Mouse (Mus musculus) stomach, embryonic 16.5 days (tissue): ENCODE measurements around the gene Dpf2. TPM values are rescaled to one million over a fixed set of nuclear protein-coding genes. Genes with fewer than 3 reads are reported as not detected.

Experiments used
- ATAC-seq: fragments of 200-750 bp; cut with Nextera tagmentation; 2 replicates; pipeline ENCODE4 v1.8.0; 2017; ENCODE audit warnings: moderate number of reproducible peaks, moderate TSS enrichment; ENCODE audit not compliant: insufficient read depth, low FRiP score
- H3K27ac ChIP-seq: fragments of 300-500 bp; sonication (generic); 2 replicates; pipeline ENCODE4 v1.5.1; 2014; ENCODE audit warnings: low read length
- H3K27me3 ChIP-seq: fragments of 300-500 bp; sonication (generic); 2 replicates; pipeline ENCODE4 v1.6.1; 2014; ENCODE audit warnings: low read length, control low read depth, mixed read lengths; ENCODE audit not compliant: control insufficient read depth, insufficient read depth
- H3K36me3 ChIP-seq: fragments of 300-500 bp; sonication (generic); 2 replicates; pipeline ENCODE4 v1.6.1; 2014; ENCODE audit warnings: low read length; ENCODE audit not compliant: control insufficient read depth, insufficient read depth
- H3K4me1 ChIP-seq: fragments of 300-500 bp; sonication (generic); 2 replicates; pipeline ENCODE4 v1.6.1; 2014; ENCODE audit warnings: low read length, control low read depth, mixed read lengths; ENCODE audit not compliant: control insufficient read depth, insufficient read depth
- H3K4me2 ChIP-seq: fragments of 300-500 bp; sonication (generic); 2 replicates; pipeline ENCODE4 v1.6.1; 2014; ENCODE audit warnings: low read depth, low read length, mixed read lengths
- H3K4me3 ChIP-seq: fragments of 300-500 bp; sonication (generic); replicated peaks from 2 replicates; pipeline ENCODE4 v1.5.1; 2014; ENCODE audit warnings: mild to moderate bottlenecking, low read length
- H3K9ac ChIP-seq: fragments of 300-500 bp; sonication (generic); 2 replicates; pipeline ENCODE4 v1.6.1; 2014; ENCODE audit warnings: low read length
- H3K9me3 ChIP-seq: fragments of 300-500 bp; sonication (generic); replicated peaks from 2 replicates; pipeline ENCODE4 v1.6.1; 2016; ENCODE audit warnings: low read length, control low read depth; ENCODE audit not compliant: control insufficient read depth
- WGBS: fragments of 180-500 bp; shearing (Covaris S2); extraction: QIAGEN DNeasy Blood & Tissue Kit; methylation state at CpG from one replicate; pipeline ENCODE4 v1.1.7; 2014; 5-methylcytosine and 5-hydroxymethylcytosine counted together
- polyA plus RNA-seq: library from polyadenylated mRNA; unstranded; fragments of >200 nt; fragmentation: Nextera tagmentation; extraction: Ambion mirVana; gene quantifications from 2 replicates; pipeline ENCODE4 v1.2.1, GENCODE M21; 2015

Dpf2 gene
- polyA plus RNA-seq, 1 experiment from 2014 or later: 117 TPM

DNA sequence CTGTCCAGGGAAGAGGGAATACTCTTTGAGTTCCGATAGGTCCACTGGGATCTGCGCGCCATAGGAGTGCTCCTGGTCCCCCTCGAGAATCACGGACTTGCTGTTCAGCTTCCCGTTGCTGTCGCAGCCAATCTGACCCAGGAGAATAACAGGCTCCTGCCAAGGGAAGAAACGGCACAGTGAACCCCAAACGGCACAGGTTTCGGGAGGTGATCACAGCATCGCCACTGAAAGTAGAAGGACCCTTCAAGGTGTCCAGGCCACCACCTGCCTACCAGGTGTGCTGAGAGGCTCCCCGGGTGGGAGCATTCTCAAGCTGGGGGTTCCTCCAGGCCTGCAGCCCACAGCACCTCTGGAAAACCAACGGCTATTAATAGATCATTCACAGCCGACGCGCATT lies 38.8 kb upstream of the Dpf2 start:
- 84% methylated on average over 16 of the region's 16 CpGs for WGBS
- Histone ChIP-seq H3K36me3 (0 out of 2 replicates have a peak, but pooled peaks cover 3% of the 10 kb centered on the region), H3K4me3 (no peak overlapping the region), H3K4me2 (no peak overlapping the region), H3K27ac (peak overlapping the region; percentile 31; the same call in 1 of the 2 replicates), H3K4me1 (peaks cover 8% of the 10 kb centered on the region; the same call in 1 of the 2 replicates), H3K9ac (no peak overlapping the region), H3K27me3 (no peaks in the 10 kb centered on the region), H3K9me3 (no peaks in the 10 kb centered on the region)
- no peak for ATAC-seq

DNA sequence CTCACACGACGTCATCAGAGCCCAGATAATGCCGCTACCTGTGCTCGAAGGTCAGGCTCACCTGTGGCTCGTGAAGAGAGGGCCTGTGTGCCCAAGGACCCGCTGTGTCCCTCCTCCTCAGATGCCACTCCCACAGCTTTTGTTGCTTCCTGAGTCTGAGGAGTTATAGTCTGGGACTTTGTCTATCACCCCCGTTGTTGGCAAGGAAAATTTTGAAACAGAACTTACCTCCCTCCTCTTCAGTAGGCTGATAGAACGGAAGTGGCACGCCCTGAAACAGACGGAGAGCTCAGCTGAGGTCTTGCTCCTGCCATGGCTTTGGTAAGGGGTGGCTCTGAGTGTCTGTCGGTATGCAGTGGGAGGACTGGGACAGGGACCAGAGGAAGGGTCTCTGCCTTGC lies 37.4 kb upstream of the Dpf2 start:
- H3K4me1 ChIP-seq: peaks cover 16% of the 10 kb centered on the region
- H3K27me3 ChIP-seq: no peaks in the 10 kb centered on the region
- H3K4me2 ChIP-seq: no peak overlapping the region
- H3K9me3 ChIP-seq: no peaks in the 10 kb centered on the region
- ATAC-seq: no peak
- H3K27ac ChIP-seq: no peak overlapping the region
- H3K36me3 ChIP-seq: 0 out of 2 replicates have a peak, but pooled peaks cover 3% of the 10 kb centered on the region
- WGBS: 87% methylated on average over 11 of the region's 11 CpGs
- no peak overlapping the region for H3K9ac ChIP-seq
- no peak overlapping the region for H3K4me3 ChIP-seq

DNA sequence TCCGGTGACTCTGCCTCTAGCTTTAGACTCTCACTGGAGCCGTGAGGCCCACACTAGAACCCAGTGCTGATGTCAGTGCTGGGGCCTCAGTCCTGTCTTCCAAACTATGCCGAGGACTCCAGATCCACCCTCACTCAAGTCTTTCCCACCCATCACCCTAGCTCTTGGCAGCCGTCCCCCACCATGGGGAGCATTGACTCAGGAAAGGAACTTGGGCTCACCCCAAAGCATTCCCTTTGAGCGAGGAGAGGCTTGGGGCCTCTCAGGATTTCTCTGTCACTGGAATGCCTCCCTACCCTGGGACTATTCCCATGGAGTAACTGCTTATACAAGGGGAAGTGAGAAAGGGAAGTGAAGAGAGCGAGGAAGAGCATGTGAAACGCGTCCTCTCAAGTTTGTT lies 33.1 kb upstream of the Dpf2 start:
- H3K4me2 ChIP-seq: no peak overlapping the region
- peak overlapping the region; percentile 39 for H3K27ac ChIP-seq
- H3K27me3 ChIP-seq: no peaks in the 10 kb centered on the region
- peak; percentile 44; the same call in 1 of the 2 replicates for ATAC-seq
- H3K9ac ChIP-seq: 0 out of 2 replicates have a peak overlapping the region, but pooled peaks have one; percentile 8
- H3K4me1 ChIP-seq: peaks cover 22% of the 10 kb centered on the region
- H3K4me3 ChIP-seq: no peak overlapping the region
- H3K9me3 ChIP-seq: no peaks in the 10 kb centered on the region
- 47% methylated on average over 8 of the region's 8 CpGs for WGBS
- H3K36me3 ChIP-seq: 0 out of 2 replicates have a peak, but pooled peaks cover 3% of the 10 kb centered on the region

DNA sequence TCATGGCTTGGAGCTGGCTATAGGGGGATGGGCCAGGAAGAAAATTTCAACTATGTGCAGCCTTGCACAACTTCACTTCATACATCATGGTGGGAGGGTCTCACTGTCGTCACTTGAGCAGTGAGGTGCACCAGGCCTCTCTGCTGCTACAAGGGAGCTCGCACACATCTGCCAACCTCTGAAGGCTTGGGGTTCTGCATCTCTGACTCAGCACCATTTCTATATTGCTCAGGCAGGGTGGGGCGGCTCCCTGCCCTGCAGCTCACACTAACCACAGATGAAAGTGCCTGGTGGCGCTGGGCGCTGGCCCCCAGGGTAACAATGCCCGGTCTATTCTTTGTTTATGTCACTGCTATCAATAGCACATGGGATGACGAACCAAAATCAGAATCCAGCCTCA lies 32.2 kb upstream of the Dpf2 start:
- no peak overlapping the region for H3K4me2 ChIP-seq
- peaks cover 28% of the 10 kb centered on the region for H3K4me1 ChIP-seq
- H3K27ac ChIP-seq: peak overlapping the region; percentile 39
- H3K27me3 ChIP-seq: no peaks in the 10 kb centered on the region
- no peak overlapping the region for H3K4me3 ChIP-seq
- 60% methylated on average over 7 of the region's 7 CpGs for WGBS
- 0 out of 2 replicates have a peak, but pooled peaks cover 3% of the 10 kb centered on the region for H3K36me3 ChIP-seq
- no peaks in the 10 kb centered on the region for H3K9me3 ChIP-seq
- H3K9ac ChIP-seq: peak overlapping the region; percentile 8; the same call in 1 of the 2 replicates
- ATAC-seq: peak; percentile 77; the same call in 1 of the 2 replicates

DNA sequence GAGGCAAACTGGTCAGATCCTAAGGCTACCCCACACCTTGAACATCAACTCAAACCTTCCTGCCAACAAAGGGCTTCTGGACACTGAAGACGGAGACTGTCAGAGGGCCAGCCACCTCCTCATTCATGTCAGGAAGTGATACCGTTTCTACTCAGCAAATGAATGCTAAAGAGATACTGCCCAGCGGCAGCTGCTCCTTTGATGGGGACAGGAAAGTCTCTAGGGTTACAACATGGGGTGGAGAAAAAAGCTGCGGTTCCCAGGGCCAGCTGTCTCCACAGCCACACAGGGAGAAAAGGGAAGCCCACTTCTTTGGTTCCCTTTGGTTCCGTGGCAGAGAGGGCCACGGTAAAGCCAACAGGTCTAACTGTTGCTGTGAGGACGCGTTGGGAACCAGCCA lies 31.3 kb upstream of the Dpf2 start:
- Histone ChIP-seq H3K36me3 (0 out of 2 replicates have a peak, but pooled peaks cover under 1% of the 10 kb centered on the region), H3K4me3 (no peak overlapping the region), H3K9ac (no peak overlapping the region), H3K4me1 (peaks cover 34% of the 10 kb centered on the region), H3K27me3 (no peaks in the 10 kb centered on the region), H3K27ac (0 out of 2 replicates have a peak overlapping the region, but pooled peaks have one; percentile 23), H3K9me3 (no peaks in the 10 kb centered on the region), H3K4me2 (no peak overlapping the region)
- no peak for ATAC-seq
- 78% methylated on average over 8 of the region's 8 CpGs for WGBS

DNA sequence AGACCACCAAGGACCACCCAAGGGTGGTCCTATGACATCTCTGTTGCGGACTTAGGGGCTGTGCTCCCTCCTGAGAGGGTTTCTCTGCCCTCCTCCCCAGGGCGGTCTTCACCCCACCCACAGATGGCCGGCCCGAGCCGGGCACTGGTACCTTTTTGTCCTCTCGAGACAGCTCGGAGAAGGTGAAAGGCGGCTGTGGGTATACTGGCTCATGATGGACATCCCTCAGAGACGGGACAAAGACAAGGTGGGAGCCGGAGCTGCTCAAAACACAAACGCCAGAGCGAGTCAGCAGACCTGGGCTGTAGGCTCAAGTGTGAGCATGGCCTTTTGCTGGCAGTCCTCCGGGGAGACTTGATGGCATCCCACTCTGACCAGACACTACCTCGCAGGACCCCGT lies 30.6 kb upstream of the Dpf2 start:
- Histone ChIP-seq H3K9ac (no peak overlapping the region), H3K4me3 (no peak overlapping the region), H3K36me3 (no peaks in the 10 kb centered on the region), H3K27ac (0 out of 2 replicates have a peak overlapping the region, but pooled peaks have one; percentile 8), H3K4me1 (peaks cover 37% of the 10 kb centered on the region), H3K9me3 (no peaks in the 10 kb centered on the region), H3K4me2 (no peak overlapping the region), H3K27me3 (no peaks in the 10 kb centered on the region)
- ATAC-seq: no peak
- WGBS: 93% methylated on average over 15 of the region's 15 CpGs

DNA sequence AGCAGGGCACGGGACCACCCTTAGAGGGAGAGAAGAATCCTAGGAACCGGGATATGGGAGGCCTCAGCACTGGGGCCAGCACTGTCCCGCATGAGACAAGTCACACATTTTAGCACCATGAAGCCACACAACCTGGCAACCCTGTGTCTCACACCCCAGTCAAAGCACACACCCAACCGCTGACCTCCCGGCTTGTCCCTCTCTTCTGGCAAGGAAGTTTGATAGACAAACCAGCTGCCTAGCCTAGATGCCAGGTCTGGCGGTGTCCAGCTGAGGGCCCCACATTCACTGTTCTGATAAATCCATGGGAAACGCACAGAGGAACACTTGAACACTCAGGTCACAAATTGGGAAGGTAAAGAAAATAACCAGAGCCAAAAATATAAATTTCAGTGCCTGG lies 29.8 kb upstream of the Dpf2 start:
- Histone ChIP-seq H3K27me3 (no peaks in the 10 kb centered on the region), H3K4me2 (no peak overlapping the region), H3K9me3 (no peaks in the 10 kb centered on the region), H3K4me1 (peaks cover 45% of the 10 kb centered on the region), H3K36me3 (no peaks in the 10 kb centered on the region), H3K27ac (no peak overlapping the region), H3K9ac (no peak overlapping the region), H3K4me3 (no peak overlapping the region)
- ATAC-seq: no peak
- 89% methylated on average over 7 of the region's 7 CpGs for WGBS

DNA sequence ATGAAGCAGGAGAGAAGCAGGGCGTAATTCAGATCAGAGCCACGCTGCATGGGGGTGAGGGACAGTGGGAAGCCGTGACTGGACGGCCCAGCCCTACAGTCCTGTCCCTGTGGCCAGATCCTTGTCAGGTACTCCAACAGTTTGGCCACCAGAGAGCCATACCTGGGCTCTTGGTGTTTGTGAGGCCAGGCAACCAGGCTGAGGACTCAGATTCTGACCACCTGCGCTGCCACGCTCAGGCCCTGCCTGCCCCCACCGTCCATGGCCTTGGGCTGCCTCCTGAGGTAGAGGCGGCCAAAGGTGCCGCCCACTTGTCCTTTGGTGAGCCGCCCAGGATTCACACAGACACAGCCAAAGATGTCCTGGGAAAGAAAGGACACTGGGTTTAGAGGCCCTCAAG lies 27.8 kb upstream of the Dpf2 start:
- 86% methylated on average over 10 of the region's 10 CpGs for WGBS

DNA sequence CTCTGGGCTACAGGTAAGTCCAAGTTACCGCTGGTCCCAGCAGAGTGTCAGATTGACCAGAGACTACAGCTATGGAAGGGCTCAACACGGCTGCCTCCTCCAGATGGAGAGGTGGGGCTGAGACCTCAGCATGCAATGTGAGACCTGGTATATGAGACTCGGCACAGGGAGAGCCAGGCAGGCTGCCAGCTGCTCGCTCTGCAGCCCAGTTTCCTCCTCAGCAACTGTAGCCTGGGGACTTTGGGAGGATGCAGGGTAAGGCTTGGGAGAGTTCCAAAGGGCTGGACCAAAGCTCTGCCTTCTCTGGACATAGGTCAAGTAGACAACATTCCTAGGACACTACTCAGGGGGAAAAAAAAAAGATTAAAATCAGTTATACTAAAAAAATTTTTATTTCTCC lies 27.4 kb upstream of the Dpf2 start:
- ATAC-seq: peak; percentile 30; the same call in 1 of the 2 replicates
- no peak overlapping the region for H3K4me3 ChIP-seq

More for the DNA sequence above, 27.8 kb upstream of the Dpf2 start:
- H3K27me3 ChIP-seq: no peaks in the 10 kb centered on the region
- H3K9ac ChIP-seq: no peak overlapping the region
- H3K9me3 ChIP-seq: no peaks in the 10 kb centered on the region
- H3K27ac ChIP-seq: peak overlapping the region; percentile 85
- H3K36me3 ChIP-seq: no peaks in the 10 kb centered on the region
- ATAC-seq: no peak
- no peak overlapping the region for H3K4me2 ChIP-seq
- no peak overlapping the region for H3K4me3 ChIP-seq
- H3K4me1 ChIP-seq: peaks cover 48% of the 10 kb centered on the region

More for the DNA sequence above, 27.4 kb upstream of the Dpf2 start:
- H3K9me3 ChIP-seq: no peaks in the 10 kb centered on the region
- H3K36me3 ChIP-seq: no peaks in the 10 kb centered on the region
- no peak overlapping the region for H3K4me2 ChIP-seq
- peaks cover 48% of the 10 kb centered on the region for H3K4me1 ChIP-seq
- peak overlapping the region; percentile 85 for H3K27ac ChIP-seq
- WGBS: 47% methylated on average over 4 of the region's 4 CpGs
- no peak overlapping the region for H3K9ac ChIP-seq
- no peaks in the 10 kb centered on the region for H3K27me3 ChIP-seq
